Mouse (Mus musculus) limb, embryonic 15.5 days (tissue): ENCODE measurements around the gene Bin2. TPM values are rescaled to one million over a fixed set of nuclear protein-coding genes. Genes with fewer than 3 reads are reported as not detected.
"Not testable (repeated sequence)": the region's sequence is repeated elsewhere in the genome, so short reads cannot be mapped to it uniquely, and the experiment has no call there.

Source experiments
- ATAC-seq: fragments of 200-750 bp; cut with Nextera tagmentation; 2 replicates; pipeline ENCODE4 v1.8.0; 2017; ENCODE audit warnings: low read depth, moderate TSS enrichment; ENCODE audit not compliant: insufficient number of reproducible peaks, low FRiP score, low TSS enrichment
- H3K27ac ChIP-seq: fragments of 300-500 bp; sonication (generic); 2 replicates; pipeline ENCODE4 v1.5.1; 2015; ENCODE audit warnings: moderate library complexity, mild to moderate bottlenecking, inconsistent platforms
- H3K27me3 ChIP-seq: fragments of 300-500 bp; sonication (generic); 2 replicates; pipeline ENCODE4 v1.6.1; 2015; ENCODE audit warnings: inconsistent platforms
- H3K36me3 ChIP-seq: fragments of 300-500 bp; sonication (generic); 2 replicates; pipeline ENCODE4 v1.6.1; 2015; ENCODE audit warnings: inconsistent platforms
- H3K4me1 ChIP-seq: fragments of 300-500 bp; sonication (generic); 2 replicates; pipeline ENCODE4 v1.6.1; 2015; ENCODE audit warnings: inconsistent platforms
- H3K4me2 ChIP-seq: fragments of 300-500 bp; sonication (generic); 2 replicates; pipeline ENCODE4 v1.6.1; 2015; ENCODE audit warnings: mild to moderate bottlenecking, inconsistent platforms
- H3K4me3 ChIP-seq: fragments of 300-500 bp; sonication (generic); 2 replicates; pipeline ENCODE4 v1.5.1; 2015; ENCODE audit warnings: mild to moderate bottlenecking, inconsistent platforms
- H3K9ac ChIP-seq: fragments of 300-500 bp; sonication (generic); 2 replicates; pipeline ENCODE4 v1.6.1; 2015; ENCODE audit warnings: inconsistent platforms
- H3K9me3 ChIP-seq: fragments of 300-500 bp; sonication (generic); 2 replicates; pipeline ENCODE4 v1.6.1; 2016; ENCODE audit warnings: inconsistent platforms
- WGBS: fragments of 180-500 bp; shearing (Covaris S2); methylation state at CpG from one replicate; pipeline ENCODE4 v1.1.7; 2015; 5-methylcytosine and 5-hydroxymethylcytosine counted together
- polyA plus RNA-seq: library from polyadenylated mRNA; unstranded; fragments of >200 nt; fragmentation: Nextera tagmentation; extraction: Ambion mirVana; gene quantifications from 2 replicates; pipeline ENCODE4 v1.2.1, GENCODE M21; 2015

The Bin2 gene
- polyA plus RNA-seq, 1 experiment from 2014 or later, result 4.9 TPM

DNA sequence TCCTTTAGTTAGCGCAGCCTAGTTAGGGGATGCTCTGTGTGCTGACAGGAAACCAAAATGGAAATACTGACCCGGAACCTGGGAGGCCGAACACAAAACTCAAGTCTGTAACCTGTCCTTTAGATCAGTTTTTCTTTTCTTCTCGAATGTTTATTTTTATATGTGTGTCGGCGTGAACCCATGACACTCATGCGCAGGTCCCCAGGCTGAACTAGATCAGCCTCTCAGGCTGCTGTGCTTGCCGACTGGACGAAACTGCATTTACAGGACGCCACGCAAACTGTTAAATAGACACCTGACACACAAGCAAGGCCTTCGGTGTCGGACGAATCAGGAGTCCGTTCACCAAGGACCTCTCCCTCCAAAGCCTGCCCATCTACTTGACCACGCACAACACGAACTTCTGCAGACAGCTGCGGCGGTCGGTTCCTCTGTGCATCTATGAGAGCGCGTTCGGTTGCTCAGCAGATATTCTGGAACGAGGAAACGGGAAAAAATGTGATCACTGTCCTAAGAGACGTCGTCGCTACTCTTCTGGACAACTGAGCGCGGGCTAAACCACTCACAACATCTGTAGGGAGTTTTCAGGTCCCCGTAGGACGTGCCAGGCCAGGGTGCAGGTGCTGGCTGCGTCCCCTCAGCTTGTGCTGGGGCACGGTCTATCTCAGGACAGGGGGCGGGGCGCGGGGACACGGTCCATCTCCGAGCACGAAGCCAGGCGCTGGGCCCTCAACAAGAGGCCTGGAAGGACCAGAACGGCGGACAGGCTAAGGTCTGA lies 54.9 kb downstream of the Bin2 start:
- Histone ChIP-seq H3K4me2 (peak overlapping the region; percentile 86), H3K4me3 (peak overlapping the region; percentile 97), H3K4me1 (peaks cover 21% of the 10 kb centered on the region), H3K9ac (peak overlapping the region; percentile 33), H3K27me3 (0 out of 2 replicates have a peak, but pooled peaks cover 4% of the 10 kb centered on the region), H3K36me3 (peaks cover 20% of the 10 kb centered on the region), H3K9me3 (no peaks in the 10 kb centered on the region), H3K27ac (peak overlapping the region; percentile 75)
- WGBS, result 11% methylated on average over 43 of the region's 43 CpGs
- ATAC-seq, result no peak; the same call in 1 of the 2 replicates

DNA sequence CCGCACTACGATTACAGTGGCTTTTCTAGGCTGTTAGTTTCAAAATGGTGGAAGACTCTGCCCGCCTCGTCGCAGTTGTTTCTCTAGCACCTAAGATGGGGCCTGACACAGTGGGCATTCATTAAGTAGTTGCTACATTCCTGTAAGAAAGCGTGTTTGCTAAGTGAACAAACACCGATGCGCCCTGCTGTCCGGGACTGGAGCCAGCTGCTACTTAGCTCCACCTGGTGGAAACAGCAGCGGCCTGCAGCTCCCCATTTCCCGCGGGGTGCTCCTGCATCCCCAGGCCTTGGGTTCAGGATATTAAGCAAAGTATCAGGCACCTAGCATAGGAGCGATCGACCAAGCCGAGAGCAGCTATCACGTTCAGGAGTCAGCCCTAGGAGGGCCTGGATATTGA lies 55.8 kb downstream of the Bin2 start:
- Histone ChIP-seq H3K9me3 (no peaks in the 10 kb centered on the region), H3K4me3 (peak overlapping the region; percentile 27), H3K36me3 (peaks cover 12% of the 10 kb centered on the region), H3K4me2 (peak overlapping the region; percentile 35), H3K27ac (no peak overlapping the region), H3K27me3 (0 out of 2 replicates have a peak, but pooled peaks cover 4% of the 10 kb centered on the region), H3K4me1 (peaks cover 21% of the 10 kb centered on the region), H3K9ac (no peak overlapping the region)
- WGBS, result 10% methylated on average over 16 of the region's 16 CpGs
- no peak for ATAC-seq

DNA sequence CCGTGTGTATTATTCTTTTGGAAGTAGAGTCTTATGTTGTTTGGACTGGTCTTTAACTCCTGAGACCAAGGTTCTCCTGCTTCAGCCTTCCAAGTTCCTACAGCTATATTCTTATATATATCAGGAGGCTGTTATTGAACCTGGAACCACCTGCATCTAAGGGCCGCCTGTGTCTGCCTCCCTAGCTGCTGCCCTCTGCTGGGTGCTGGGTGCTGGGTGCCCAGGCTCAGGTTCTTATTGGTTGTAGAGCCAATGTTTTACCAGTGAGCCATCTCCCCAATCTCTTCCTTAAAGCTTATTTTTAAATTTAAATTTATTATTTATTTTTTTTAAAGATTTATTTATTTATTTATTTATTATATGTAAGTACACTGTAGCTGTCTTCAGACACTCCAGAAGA lies 56.9 kb downstream of the Bin2 start:
- Histone ChIP-seq H3K36me3 (no peaks in the 10 kb centered on the region), H3K4me3 (no peak overlapping the region), H3K9ac (no peak overlapping the region), H3K27ac (no peak overlapping the region), H3K9me3 (no peaks in the 10 kb centered on the region), H3K27me3 (0 out of 2 replicates have a peak, but pooled peaks cover 4% of the 10 kb centered on the region), H3K4me2 (no peak overlapping the region), H3K4me1 (peaks cover 21% of the 10 kb centered on the region)
- WGBS, result 78% methylated on average over 2 of the region's 2 CpGs
- ATAC-seq, result no peak

DNA sequence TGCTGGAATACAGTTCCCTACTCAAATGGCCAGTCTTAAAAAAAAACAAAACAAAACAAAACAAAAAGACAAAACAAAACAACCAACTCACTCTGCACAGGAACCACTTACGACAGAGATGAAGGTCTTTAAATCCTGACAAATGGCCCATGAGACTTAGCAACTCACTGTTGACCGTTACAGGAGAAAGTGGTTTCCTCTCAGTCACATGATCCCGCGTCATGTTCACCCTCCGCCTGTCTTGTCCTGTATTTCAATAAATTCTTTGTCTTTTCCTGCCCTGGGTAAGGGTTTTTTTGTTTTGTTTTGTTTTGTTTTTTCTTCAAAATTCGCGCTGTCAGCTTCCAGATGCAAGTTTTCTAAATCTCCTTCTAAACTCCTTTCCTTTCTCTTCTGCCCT lies 57.4 kb downstream of the Bin2 start:
- no peak overlapping the region for H3K4me2 ChIP-seq
- no peak overlapping the region for H3K27ac ChIP-seq
- 0 out of 2 replicates have a peak, but pooled peaks cover 4% of the 10 kb centered on the region for H3K27me3 ChIP-seq
- 80% methylated on average over 7 of the region's 7 CpGs for WGBS
- peaks cover 19% of the 10 kb centered on the region for H3K4me1 ChIP-seq
- no peak overlapping the region for H3K9ac ChIP-seq
- H3K36me3 ChIP-seq, result no peaks in the 10 kb centered on the region
- H3K9me3 ChIP-seq, result no peaks in the 10 kb centered on the region
- no peak overlapping the region for H3K4me3 ChIP-seq
- no peak for ATAC-seq

DNA sequence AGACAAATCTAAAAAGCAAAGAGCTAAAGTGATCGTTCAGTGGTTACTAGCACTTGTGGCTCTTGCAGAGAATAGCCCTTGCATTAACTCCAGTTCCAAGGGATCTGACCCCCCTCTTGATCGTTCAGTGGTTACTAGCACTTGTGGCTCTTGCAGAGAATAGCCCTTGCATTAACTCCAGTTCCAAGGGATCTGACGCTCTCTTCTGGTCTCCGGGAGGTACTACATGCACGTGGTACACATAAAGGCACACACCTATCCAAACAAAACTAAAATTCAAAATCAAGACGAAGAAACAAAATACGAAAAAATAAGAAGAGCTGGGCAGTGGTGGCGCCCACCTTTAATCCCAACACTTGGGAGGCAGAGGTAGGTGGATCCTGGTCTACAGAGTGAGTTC lies 62.7 kb downstream of the Bin2 start:
- not testable (repeated sequence) for H3K4me1 ChIP-seq, H3K36me3 ChIP-seq, H3K9me3 ChIP-seq, ATAC-seq, H3K4me2 ChIP-seq, H3K27ac ChIP-seq, H3K9ac ChIP-seq, H3K4me3 ChIP-seq
- 91% methylated on average over 8 of the region's 8 CpGs for WGBS
- peaks cover 18% of the 10 kb centered on the region; the same call in 1 of the 2 replicates for H3K27me3 ChIP-seq

DNA sequence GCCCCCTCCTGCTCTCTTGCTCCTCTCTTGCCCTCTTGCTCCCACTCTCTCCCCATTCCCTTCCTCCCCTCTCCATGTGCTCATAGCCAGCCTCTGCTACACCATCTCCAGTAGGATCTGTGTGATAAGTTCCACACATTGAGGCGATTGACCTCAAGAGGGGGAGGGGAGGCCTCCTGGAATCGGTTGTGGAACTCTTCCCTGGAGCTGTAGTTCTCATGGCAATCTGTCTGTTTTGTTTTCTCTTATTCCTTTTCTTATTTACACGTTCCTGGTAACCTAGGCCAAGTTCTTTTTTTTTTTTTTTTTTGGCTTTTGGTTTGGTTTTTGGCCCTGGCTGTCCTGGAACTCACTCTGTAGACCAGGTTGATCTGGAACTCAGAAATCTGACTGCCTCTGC lies 67.7 kb downstream of the Bin2 start:
- Histone ChIP-seq H3K9ac (no peak overlapping the region), H3K27me3 (peaks cover 25% of the 10 kb centered on the region), H3K27ac (no peak overlapping the region), H3K4me1 (peaks cover 24% of the 10 kb centered on the region), H3K4me3 (no peak overlapping the region), H3K9me3 (no peaks in the 10 kb centered on the region), H3K36me3 (no peaks in the 10 kb centered on the region), H3K4me2 (no peak overlapping the region)
- 41% methylated on average over 3 of the region's 3 CpGs for WGBS
- ATAC-seq, result no peak

DNA sequence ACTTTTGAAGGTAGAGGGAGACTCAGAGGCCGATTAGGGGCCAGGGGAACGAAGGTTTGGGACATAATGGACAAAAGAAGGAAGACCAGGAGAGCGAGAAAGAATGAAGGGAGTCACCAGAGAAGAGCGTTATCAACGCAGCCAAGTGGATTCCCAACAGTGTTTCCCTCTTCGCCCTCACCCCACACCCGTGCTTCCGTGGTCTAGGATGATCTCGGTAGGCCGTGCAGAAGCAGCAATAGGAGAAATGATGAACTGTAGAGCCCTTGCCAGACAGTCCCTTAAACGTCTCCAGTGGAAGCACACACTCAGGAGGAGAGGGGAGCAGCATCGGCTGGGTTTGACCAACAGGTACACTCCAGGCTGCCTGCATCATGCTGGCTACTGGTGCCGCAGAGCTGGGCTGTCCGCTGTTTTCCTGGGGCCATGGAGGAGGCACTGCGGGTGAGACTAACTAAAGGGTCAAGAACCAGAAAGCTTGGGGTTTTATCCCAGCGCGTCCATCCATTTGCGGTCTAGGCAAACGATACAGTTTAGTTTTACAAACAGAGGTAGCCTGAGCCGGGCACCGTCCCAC lies 68.6 kb downstream of the Bin2 start:
- Histone ChIP-seq H3K4me1 (peaks cover 24% of the 10 kb centered on the region), H3K4me2 (peak overlapping the region; percentile 97), H3K4me3 (peak overlapping the region; percentile 76), H3K9ac (no peak overlapping the region), H3K27me3 (peaks cover 25% of the 10 kb centered on the region), H3K9me3 (no peaks in the 10 kb centered on the region), H3K36me3 (no peaks in the 10 kb centered on the region), H3K27ac (no peak overlapping the region)
- ATAC-seq, result no peak
- 17% methylated on average over 21 of the region's 21 CpGs for WGBS

DNA sequence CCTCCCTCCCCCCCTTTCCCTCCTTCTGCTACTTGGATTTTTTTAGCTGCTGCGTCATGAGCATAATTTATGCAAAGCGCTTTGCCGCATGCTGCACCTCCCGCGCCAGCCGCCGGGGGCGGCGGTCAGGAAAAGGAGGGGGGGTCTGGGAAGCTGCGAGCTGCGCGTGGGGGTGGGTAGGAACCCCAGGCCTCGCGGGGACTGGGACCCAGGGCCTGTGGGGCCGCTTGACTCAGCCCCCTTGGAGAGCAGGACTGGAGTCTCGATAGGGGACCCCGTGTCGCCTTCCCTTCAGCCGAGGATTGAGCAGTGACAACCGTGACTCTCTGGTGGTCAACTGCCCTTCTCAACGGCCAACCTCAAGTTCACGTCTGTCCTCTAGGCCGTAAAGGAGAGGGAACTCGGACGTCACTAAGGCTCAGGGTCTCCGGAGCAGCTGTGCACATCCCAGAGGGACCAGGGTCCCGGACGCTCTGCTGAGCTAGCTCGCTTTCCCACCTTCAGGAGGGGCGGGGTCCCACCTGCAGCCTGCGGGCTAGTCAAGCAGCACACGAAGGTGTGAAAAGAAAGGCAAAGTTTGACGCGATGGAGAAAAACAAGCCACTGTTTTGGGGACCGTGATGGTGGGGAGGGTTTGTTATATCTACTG lies 69.2 kb downstream of the Bin2 start:
- peak overlapping the region; percentile 69 for H3K9ac ChIP-seq
- peaks cover 24% of the 10 kb centered on the region for H3K4me1 ChIP-seq
- H3K27ac ChIP-seq, result peak overlapping the region; percentile 47; the same call in 1 of the 2 replicates
- peak overlapping the region; percentile 76 for H3K4me3 ChIP-seq
- ATAC-seq, result peak; percentile 57
- WGBS, result 1% methylated on average over 34 of the region's 35 CpGs
- H3K36me3 ChIP-seq, result no peaks in the 10 kb centered on the region
- H3K27me3 ChIP-seq, result peaks cover 25% of the 10 kb centered on the region
- peak overlapping the region; percentile 97 for H3K4me2 ChIP-seq
- no peaks in the 10 kb centered on the region for H3K9me3 ChIP-seq

DNA sequence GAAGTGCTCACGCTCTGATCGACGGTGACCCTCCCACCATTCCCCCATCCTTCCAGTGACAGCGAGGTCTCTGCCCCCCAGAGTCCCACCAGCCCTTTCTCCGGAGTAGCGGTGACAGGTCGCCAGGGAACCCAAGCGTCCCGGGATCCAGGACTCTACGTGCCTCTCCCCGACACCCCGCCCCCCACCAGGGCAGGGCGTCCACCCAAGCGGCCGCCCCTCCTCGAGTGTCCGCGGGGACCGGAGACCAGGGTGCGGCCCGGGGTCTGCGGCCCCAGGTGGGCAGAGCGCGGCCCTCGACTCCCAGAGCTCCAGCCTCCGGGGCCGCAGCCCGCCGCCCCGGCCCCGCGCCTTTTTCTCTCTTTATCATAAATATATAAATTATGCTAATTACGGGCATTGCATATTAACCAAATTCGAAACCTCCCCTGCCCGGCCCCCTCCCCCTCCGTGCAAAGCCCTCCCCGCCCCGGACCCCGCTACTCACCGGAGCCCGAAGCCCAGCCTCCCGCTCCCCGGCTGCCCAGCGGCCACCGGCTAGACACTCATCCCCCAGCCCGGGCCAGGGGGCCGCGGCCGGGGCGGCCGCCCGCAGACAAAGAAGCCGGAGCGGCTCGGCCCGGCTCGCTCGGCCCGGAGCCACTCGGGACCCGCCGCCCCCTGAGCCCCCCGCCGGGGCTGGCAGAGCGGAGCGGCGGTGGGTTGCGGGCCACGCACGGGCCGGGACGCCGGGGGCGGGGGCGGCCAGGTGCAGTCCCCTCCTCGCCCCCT lies 69.9 kb downstream of the Bin2 start, which contains the start of gene Pou6f1:
Gene Pou6f1, minus strand, starts transcription at position 709 of the 771 bp plus-strand sequence.
- peak within 1 kb of the TSS; percentile 69 for H3K9ac ChIP-seq
- WGBS, result 0% methylated on average over 60 of the region's 76 CpGs
- peak within 1 kb of the TSS; percentile 97 for H3K4me2 ChIP-seq
- peaks cover 19% of the 10 kb centered on the region for H3K27me3 ChIP-seq
- no peaks in the 10 kb centered on the region for H3K36me3 ChIP-seq
- no peaks in the 10 kb centered on the region for H3K9me3 ChIP-seq
- H3K4me1 ChIP-seq, result peaks cover 18% of the 10 kb centered on the region
- peak; percentile 49 for ATAC-seq
- peak within 1 kb of the TSS; percentile 76 for H3K4me3 ChIP-seq
- H3K27ac ChIP-seq, result peak within 1 kb of the TSS; percentile 47

DNA sequence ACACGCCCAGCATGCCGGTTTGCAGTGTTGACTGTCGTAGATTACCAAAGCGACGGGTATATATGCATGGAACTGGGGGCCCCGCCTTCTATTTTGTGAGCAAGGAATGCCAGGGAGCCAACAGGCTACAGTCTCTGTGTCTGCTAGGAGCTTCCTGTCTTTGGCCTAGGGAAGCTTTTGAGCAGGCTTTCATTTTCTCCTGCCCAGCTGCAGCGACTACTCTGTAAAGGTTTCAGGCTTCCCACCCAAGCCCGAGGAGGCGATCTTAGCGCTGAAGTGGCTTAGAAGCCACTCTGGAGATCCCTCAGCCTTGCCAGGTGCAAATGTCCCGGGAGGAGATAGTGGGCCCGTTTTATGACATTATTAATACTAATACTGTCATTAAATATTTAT lies 70.5 kb downstream of the Bin2 start:
- peak overlapping the region; percentile 38; the same call in 1 of the 2 replicates for H3K27ac ChIP-seq
- peak overlapping the region; percentile 76 for H3K4me3 ChIP-seq
- ATAC-seq, result no peak
- H3K9me3 ChIP-seq, result no peaks in the 10 kb centered on the region
- peak overlapping the region; percentile 69 for H3K9ac ChIP-seq
- no peaks in the 10 kb centered on the region for H3K36me3 ChIP-seq
- H3K4me1 ChIP-seq, result peaks cover 18% of the 10 kb centered on the region
- H3K27me3 ChIP-seq, result peaks cover 19% of the 10 kb centered on the region
- 1% methylated on average over 12 of the region's 12 CpGs for WGBS
- peak overlapping the region; percentile 97 for H3K4me2 ChIP-seq

DNA sequence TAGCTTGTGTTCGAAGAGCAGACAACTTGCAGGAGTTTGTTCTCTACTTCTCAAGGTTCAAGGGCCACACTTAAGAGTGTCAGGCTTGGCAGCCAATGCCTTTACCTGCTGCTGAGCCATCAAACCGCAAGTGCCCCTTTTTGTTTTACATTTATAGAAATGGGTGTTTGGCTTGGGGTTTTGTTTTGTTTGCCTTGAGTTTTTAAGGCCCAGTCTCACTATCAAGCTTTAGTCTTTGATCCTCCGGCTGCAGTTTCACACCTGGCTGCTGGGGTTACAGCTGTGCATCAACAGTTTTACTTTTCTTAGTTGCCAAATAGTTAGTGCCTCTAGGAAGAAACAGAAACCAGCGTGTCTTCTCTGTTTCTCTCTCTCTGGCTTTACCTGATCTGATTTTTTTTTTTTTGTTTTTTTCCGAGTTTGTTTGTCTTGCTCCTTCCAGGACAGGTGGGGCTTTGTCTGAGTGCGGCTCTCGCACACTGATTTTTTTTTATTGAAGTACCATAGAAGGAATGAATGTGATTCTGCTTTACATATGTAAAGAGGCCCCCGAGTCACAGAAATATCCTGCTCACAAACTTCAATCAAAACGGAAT lies 71.0 kb downstream of the Bin2 start:
- no peak for ATAC-seq
- 20% methylated on average over 9 of the region's 9 CpGs for WGBS
- H3K9me3 ChIP-seq, result no peaks in the 10 kb centered on the region
- no peaks in the 10 kb centered on the region for H3K36me3 ChIP-seq
- peaks cover 15% of the 10 kb centered on the region for H3K27me3 ChIP-seq
- H3K9ac ChIP-seq, result peak overlapping the region; percentile 69; the same call in 1 of the 2 replicates
- H3K27ac ChIP-seq, result peak overlapping the region; percentile 38; the same call in 1 of the 2 replicates
- H3K4me3 ChIP-seq, result peak overlapping the region; percentile 76
- peak overlapping the region; percentile 97 for H3K4me2 ChIP-seq
- peaks cover 18% of the 10 kb centered on the region for H3K4me1 ChIP-seq
